8 mouse cellular contexts compared by ENCODE assay signal in the genomic region with DNA sequence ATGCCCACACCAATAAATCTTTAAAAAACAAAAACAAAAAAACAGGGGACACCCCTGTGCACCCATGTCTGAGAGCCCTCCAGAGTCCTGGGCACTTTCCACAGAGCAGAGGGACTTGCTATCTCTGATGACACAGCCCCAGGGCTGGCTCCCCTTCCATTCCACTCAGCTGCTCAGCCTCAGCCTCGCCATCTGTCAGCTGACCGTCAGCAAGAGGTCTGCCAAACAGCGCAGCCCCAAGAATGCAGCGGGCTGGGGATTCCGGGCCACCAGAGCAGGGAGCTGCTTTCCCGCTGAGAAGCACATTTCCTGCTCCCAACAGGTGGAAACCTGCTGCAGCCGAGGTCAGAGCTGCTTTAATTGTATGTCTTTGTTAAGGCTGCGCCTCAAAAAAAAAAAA.
DNase-seq lines count a peak whose midpoint lies in the region; ATAC-seq and TF ChIP-seq lines count a peak whose summit lies in the region.

No protein-coding gene starts in this region.

- no peak overlapping the region for H3K9ac ChIP-seq in liver, postnatal 0 days (replicated peaks)
- no peak overlapping the region for H3K9ac ChIP-seq in midbrain, postnatal 0 days (replicated peaks; ENCODE audit: low read length, poor library complexity, severe bottlenecking)

- no peaks in the 10 kb centered on the region for H3K36me3 ChIP-seq in liver, postnatal 0 days (replicated peaks; ENCODE audit: insufficient read depth, low read length)
- no peaks in the 10 kb centered on the region for H3K36me3 ChIP-seq in forebrain, embryonic 10.5 days (replicated peaks)
- H3K36me3 ChIP-seq in midbrain, postnatal 0 days (ENCODE audit: insufficient read depth, low read length) = no peaks in the 10 kb centered on the region

- no peaks in the 10 kb centered on the region for H3K9me3 ChIP-seq in liver, postnatal 0 days (ENCODE audit: low read length)
- H3K9me3 ChIP-seq in forebrain, embryonic 10.5 days = no peaks in the 10 kb centered on the region
- H3K9me3 ChIP-seq in midbrain, postnatal 0 days (ENCODE audit: low read length) = no peaks in the 10 kb centered on the region

- no peak for TF ChIP-seq CTCF in liver, postnatal 0 days (IDR thresholded peaks at IDR 0.05; ENCODE audit: low read depth)
- TF ChIP-seq CTCF in midbrain, postnatal 0 days (IDR thresholded peaks at IDR 0.05) = no peak

- no peak overlapping the region for H3K4me2 ChIP-seq in liver, postnatal 0 days (ENCODE audit: low read depth, low read length)
- no peak overlapping the region for H3K4me2 ChIP-seq in midbrain, postnatal 0 days (ENCODE audit: low read depth, low read length, poor library complexity, severe bottlenecking)

- no peaks in the 10 kb centered on the region for H3K4me1 ChIP-seq in liver, postnatal 0 days (ENCODE audit: insufficient read depth)
- peaks cover 79% of the 10 kb centered on the region for H3K4me1 ChIP-seq in forebrain, embryonic 10.5 days
- H3K4me1 ChIP-seq in midbrain, postnatal 0 days (ENCODE audit: insufficient read depth, low read length) = no peaks in the 10 kb centered on the region

- no peak for ATAC-seq in liver, postnatal 0 days
- no peak for ATAC-seq in midbrain, postnatal 0 days (ENCODE audit: low FRiP score)

- 32% methylated on average over 8 of the region's 8 CpGs for WGBS in liver, postnatal 0 days (ENCODE audit: insufficient replicate concordance)
- WGBS in forebrain, embryonic 10.5 days = 4% methylated on average over 8 of the region's 8 CpGs
- WGBS in midbrain, postnatal 0 days = 4% methylated on average over 8 of the region's 8 CpGs

- TF ChIP-seq EP300 in liver, postnatal 0 days (IDR thresholded peaks at IDR 0.05; ENCODE audit: low read depth) = no peak

- no peak overlapping the region for H3K27ac ChIP-seq in liver, postnatal 0 days (ENCODE audit: low read depth)
- H3K27ac ChIP-seq in forebrain, embryonic 10.5 days = peak overlapping the region; percentile 52; the same call in 1 of the 2 replicates
- H3K27ac ChIP-seq in midbrain, postnatal 0 days (ENCODE audit: low read depth, low read length) = no peak overlapping the region

- DNase-seq in liver = peak; percentile 34
- no peak for DNase-seq in liver, postnatal 0 days
- DNase-seq in forebrain, embryonic 10.5 days (ENCODE audit: extremely low spot score, low spot score) = no peak
- peak; percentile 72 for DNase-seq in heart, postnatal 4 days
- DNase-seq in midbrain, postnatal 0 days (ENCODE audit: low spot score) = peak; percentile 51
- DNase-seq in thymus, postnatal 4 days = no peak
- DNase-seq in adrenal gland, postnatal 36 days = no peak
- DNase-seq in left cerebral cortex, adult 18-20 months (ENCODE audit: low spot score in 2 of 2) = no peak

- no peaks in the 10 kb centered on the region for H3K27me3 ChIP-seq in liver, postnatal 0 days (ENCODE audit: insufficient read depth, low read length)
- peaks cover 72% of the 10 kb centered on the region for H3K27me3 ChIP-seq in forebrain, embryonic 10.5 days (ENCODE audit: poor library complexity, severe bottlenecking)
- H3K27me3 ChIP-seq in midbrain, postnatal 0 days (ENCODE audit: insufficient read depth, low read length) = no peaks in the 10 kb centered on the region

- no peak overlapping the region for H3K4me3 ChIP-seq in liver, postnatal 0 days (ENCODE audit: low read depth, low read length)
- H3K4me3 ChIP-seq in forebrain, embryonic 10.5 days = no peak overlapping the region
- no peak overlapping the region for H3K4me3 ChIP-seq in midbrain, postnatal 0 days (ENCODE audit: low read depth, low read length)

Comparison
In these comparisons a context has a peak if more than half of its experiments do, and no peak if none do; other contexts are left out.
1. DNase-seq: peak in liver (single experiment), heart, postnatal 4 days (single experiment) and midbrain, postnatal 0 days (single experiment); none in liver, postnatal 0 days (single experiment), forebrain, embryonic 10.5 days (single experiment), thymus, postnatal 4 days (single experiment), adrenal gland, postnatal 36 days (0 of 2) and left cerebral cortex, adult 18-20 months (0 of 2).